Mouse (Mus musculus) Muller cell, postnatal 12 days (primary cell): ENCODE results near the gene AW209491.

Source experiments
- DNase-seq: peaks from one replicate; pipeline ENCODE4 v3.0.0-alpha.2; 2015; ENCODE audit errors: inconsistent ontology term

AW209491 gene

GRCm38 (mm10) chr13:14629726-14630641, at the start of gene AW209491:
Gene AW209491, plus strand, starts transcription at chr13:14630154.
- peak; percentile 91 for DNase-seq

- DNase-seq = no peak
Measured at GRCm38 (mm10) chr13:14580392-14580791, 49.6 kb upstream of the AW209491 start.

- no peak for DNase-seq
Measured at GRCm38 (mm10) chr13:14602744-14603143, 27.2 kb upstream of the AW209491 start.

- DNase-seq = no peak
Measured at GRCm38 (mm10) chr13:14607616-14608015, 22.3 kb upstream of the AW209491 start.

GRCm38 (mm10) chr13:14612463-14612862, 17.5 kb upstream of the AW209491 start:
- DNase-seq = no peak

GRCm38 (mm10) chr13:14612926-14613529, 16.9 kb upstream of the AW209491 start, which contains the start of the genes Mrpl32 and Psma2:
Gene Mrpl32, minus strand, starts transcription at chr13:14613165.
Gene Psma2, plus strand, starts transcription at chr13:14613240.
- DNase-seq = peak; percentile 97

- DNase-seq = no peak
Measured at GRCm38 (mm10) chr13:14613553-14613952, 16.4 kb upstream of the AW209491 start.

- DNase-seq = no peak
Measured at GRCm38 (mm10) chr13:14618724-14619123, 11.2 kb upstream of the AW209491 start.

- no peak for DNase-seq
Measured at GRCm38 (mm10) chr13:14639998-14640397, 10.0 kb downstream of the AW209491 start.

GRCm38 (mm10) chr13:14649301-14649700, 19.3 kb downstream of the AW209491 start:
- DNase-seq = peak; percentile 22

GRCm38 (mm10) chr13:14667107-14667506, 37.2 kb downstream of the AW209491 start:
- DNase-seq = no peak

GRCm38 (mm10) chr13:14670342-14670741, 40.4 kb downstream of the AW209491 start:
- DNase-seq = peak; percentile 19
